Mouse (Mus musculus): ENCODE measurements around the gene Akap7. TPM values are rescaled to one million over a fixed set of nuclear protein-coding genes. Genes with fewer than 3 reads are reported as not detected.

The Akap7 gene
- total and polyA plus RNA-seq, 3 experiments: 1.9 to 7.7 TPM; not detected in 1

GRCm38 (mm10) chr10:25313856-25314584 is 6.3 kb upstream of the Akap7 start:
- TF ChIP-seq TAL1 (IDR thresholded peaks at IDR 0.05; ENCODE audit: low read length) (no peak), JUND (IDR thresholded peaks at IDR 0.05; ENCODE audit: low read depth, low read length) (no peak), MYC (IDR thresholded peaks at IDR 0.05; ENCODE audit: low read depth, low read length) (no peak), MAX (IDR thresholded peaks at IDR 0.05; ENCODE audit: low read length) (no peak), TCF12 (IDR thresholded peaks at IDR 0.05; ENCODE audit: low read depth, low read length) (no peak), NELFE (IDR thresholded peaks at IDR 0.05; ENCODE audit: low read depth, low read length) (no peak), USF2 (IDR thresholded peaks at IDR 0.05; ENCODE audit: borderline replicate concordance in 1 of 2, insufficient read depth in 1 of 2, low read depth in 1 of 2, low read length in 2 of 2) (no peak), MAZ (IDR thresholded peaks at IDR 0.05; ENCODE audit: low read depth, low read length) (no peak), ZNF384 (IDR thresholded peaks at IDR 0.05; ENCODE audit: low read depth, low read length) (no peak), ELF1 (IDR thresholded peaks at IDR 0.05; ENCODE audit: low read depth, low read length) (no peak), CHD2 (IDR thresholded peaks at IDR 0.05; ENCODE audit: low read length) (no peak), CHD1 (IDR thresholded peaks at IDR 0.05; ENCODE audit: low read depth, low read length) (no peak), HCFC1 (IDR thresholded peaks at IDR 0.05; ENCODE audit: low read depth, low read length) (no peak), MAFK (IDR thresholded peaks at IDR 0.05; ENCODE audit: borderline replicate concordance, low read depth, low read length) (no peak), RAD21 (IDR thresholded peaks at IDR 0.05; ENCODE audit: low read depth, low read length) (no peak), MYB (IDR thresholded peaks at IDR 0.05; ENCODE audit: low read depth, low read length) (no peak)
- Histone ChIP-seq H3K27ac (ENCODE audit: control insufficient read depth, low read depth, low read length) (no peak overlapping the region), H3K4me1 (ENCODE audit: control insufficient read depth in 1 of 2, insufficient read depth in 2 of 2, low read length in 2 of 2) (peaks cover 0 to 22% of the 10 kb centered on the region in 2 experiments; a peak in 2 of 4 replicates), H3K36me3 (ENCODE audit: control insufficient read depth in 1 of 2, insufficient read depth in 2 of 2, low read length in 2 of 2) (peaks cover 0 to 16% of the 10 kb centered on the region in 2 experiments; a peak in 2 of 4 replicates), H3K79me2 (ENCODE audit: control insufficient read depth, insufficient read depth, low read length, poor library complexity) (no peaks in the 10 kb centered on the region), H3K4me3 (ENCODE audit: control insufficient read depth in 1 of 2, insufficient read depth in 1 of 2, low read depth in 2 of 2, low read length in 2 of 2) (no peak overlapping the region), H3K27me3 (ENCODE audit: control insufficient read depth in 1 of 2, insufficient read depth in 2 of 2, low read length in 2 of 2) (no peaks in the 10 kb centered on the region), H3K9ac (ENCODE audit: control insufficient read depth, low read depth, low read length, poor library complexity, severe bottlenecking) (no peak overlapping the region), H3K9me3 (replicated peaks; ENCODE audit: insufficient read depth, low read length) (no peaks in the 10 kb centered on the region)
- no peak for DNase-seq (ENCODE audit: low read depth, low spot score)

- H3K79me2 ChIP-seq (ENCODE audit: control insufficient read depth, insufficient read depth, low read length, poor library complexity): no peaks in the 10 kb centered on the region
- no peak overlapping the region for H3K9ac ChIP-seq (ENCODE audit: control insufficient read depth, low read depth, low read length, poor library complexity, severe bottlenecking)
- no peaks in the 10 kb centered on the region for H3K9me3 ChIP-seq (replicated peaks; ENCODE audit: insufficient read depth, low read length)
- no peaks in the 10 kb centered on the region for H3K27me3 ChIP-seq (ENCODE audit: control insufficient read depth in 1 of 2, insufficient read depth in 2 of 2, low read length in 2 of 2)
- H3K27ac ChIP-seq (ENCODE audit: control insufficient read depth, low read depth, low read length): no peak overlapping the region
- peaks cover 0 to 11% of the 10 kb centered on the region in 2 experiments; a peak in 2 of 4 replicates for H3K36me3 ChIP-seq (ENCODE audit: control insufficient read depth in 1 of 2, insufficient read depth in 2 of 2, low read length in 2 of 2)
- H3K4me1 ChIP-seq (ENCODE audit: control insufficient read depth in 1 of 2, insufficient read depth in 2 of 2, low read length in 2 of 2): peaks cover 0 to 8% of the 10 kb centered on the region in 2 experiments; a peak in 1 of 4 replicates
- peak; percentile 72 for DNase-seq (ENCODE audit: low read depth, low spot score)
- H3K4me3 ChIP-seq (ENCODE audit: control insufficient read depth in 1 of 2, insufficient read depth in 1 of 2, low read depth in 2 of 2, low read length in 2 of 2): no peak overlapping the region
- TF ChIP-seq BHLHE40 (IDR thresholded peaks at IDR 0.05; ENCODE audit: borderline replicate concordance, low read depth, low read length) (peak; percentile 69), MYC (IDR thresholded peaks at IDR 0.05; ENCODE audit: low read depth, low read length) (no peak), KAT2A (conservative IDR thresholded peaks at IDR 0.05; ENCODE audit: low read depth, low read length) (no peak), EP300 (IDR thresholded peaks at IDR 0.05; ENCODE audit: low read depth in 1 of 2, low read length in 2 of 2) (peak; percentile 55 to 73), JUND (IDR thresholded peaks at IDR 0.05; ENCODE audit: low read depth, low read length) (no peak), GATA1 (IDR thresholded peaks at IDR 0.05; ENCODE audit: low read depth, low read length) (peak; percentile 61), POLR2AphosphoS2 (IDR thresholded peaks at IDR 0.05; ENCODE audit: low read length) (no peak), TAL1 (IDR thresholded peaks at IDR 0.05; ENCODE audit: low read length) (peak; percentile 51; the same call in 1 of the 2 replicates), CTCF (IDR thresholded peaks at IDR 0.05 in 2 of 3, conservative IDR thresholded peaks at IDR 0.05 in 1 of 3; ENCODE audit: control insufficient read depth in 1 of 3, insufficient read depth in 1 of 3, low read depth in 2 of 3, low read length in 3 of 3, poor library complexity in 1 of 3, severe bottlenecking in 1 of 3) (no peak), CHD2 (IDR thresholded peaks at IDR 0.05; ENCODE audit: low read length) (no peak), NRF1 (IDR thresholded peaks at IDR 0.05; ENCODE audit: insufficient read depth, low read depth, low read length, poor library complexity, severe bottlenecking) (no peak), TCF12 (IDR thresholded peaks at IDR 0.05; ENCODE audit: low read depth, low read length) (peak; percentile 78), CHD1 (IDR thresholded peaks at IDR 0.05; ENCODE audit: low read depth, low read length) (no peak), RCOR1 (IDR thresholded peaks at IDR 0.05; ENCODE audit: low read depth, low read length) (peak; percentile 50; the same call in 1 of the 2 replicates), ETS1 (IDR thresholded peaks at IDR 0.05; ENCODE audit: low read depth, low read length) (peak; percentile 97), ZMIZ1 (IDR thresholded peaks at IDR 0.05; ENCODE audit: low read depth, low read length) (no peak), MAZ (IDR thresholded peaks at IDR 0.05; ENCODE audit: low read depth, low read length) (no peak), UBTF (IDR thresholded peaks at IDR 0.05; ENCODE audit: borderline replicate concordance, insufficient read depth, low read depth, low read length) (no peak), POLR2AphosphoS5 (IDR thresholded peaks at IDR 0.05; ENCODE audit: borderline replicate concordance, low read depth, low read length) (no peak)
Observed at GRCm38 (mm10) chr10:25311554-25312212, 4.0 kb upstream of the Akap7 start.
